Mouse (Mus musculus) kidney, embryonic 14.5 days (tissue): ENCODE data around the gene Pars2. TPM values are rescaled to one million over a fixed set of nuclear protein-coding genes. Genes with fewer than 3 reads are reported as not detected.

Source experiments
- ATAC-seq: fragments of 200-750 bp; cut with Nextera tagmentation; 2 replicates; pipeline ENCODE4 v1.8.0; 2017; ENCODE audit warnings: moderate number of reproducible peaks, mild to moderate bottlenecking, moderate TSS enrichment, moderate library complexity; ENCODE audit not compliant: low FRiP score, low TSS enrichment
- H3K27ac ChIP-seq: fragments of 300-500 bp; sonication (generic); 2 replicates; pipeline ENCODE4 v1.5.1; 2014; ENCODE audit warnings: low read depth, mild to moderate bottlenecking, low read length, moderate library complexity, mixed read lengths
- H3K27me3 ChIP-seq: fragments of 300-500 bp; sonication (generic); 2 replicates; pipeline ENCODE4 v1.6.1; 2014; ENCODE audit warnings: mild to moderate bottlenecking, low read length; ENCODE audit not compliant: control insufficient read depth, insufficient read depth
- H3K36me3 ChIP-seq: fragments of 300-500 bp; sonication (generic); 2 replicates; pipeline ENCODE4 v1.6.1; 2014; ENCODE audit warnings: low read length, mixed read lengths; ENCODE audit not compliant: control insufficient read depth, insufficient read depth
- H3K4me1 ChIP-seq: fragments of 300-500 bp; sonication (generic); 2 replicates; pipeline ENCODE4 v1.6.1; 2014; ENCODE audit warnings: low read length, mixed read lengths; ENCODE audit not compliant: control insufficient read depth, insufficient read depth
- H3K4me2 ChIP-seq: fragments of 300-500 bp; sonication (generic); replicated peaks from 2 replicates; pipeline ENCODE4 v1.6.1; 2014; ENCODE audit warnings: low read depth, mild to moderate bottlenecking, low read length
- H3K4me3 ChIP-seq: fragments of 300-500 bp; sonication (generic); 2 replicates; pipeline ENCODE4 v1.5.1; 2014; ENCODE audit warnings: mild to moderate bottlenecking, low read length
- H3K9ac ChIP-seq: fragments of 300-500 bp; sonication (generic); 2 replicates; pipeline ENCODE4 v1.6.1; 2014; ENCODE audit warnings: low read depth, mild to moderate bottlenecking, low read length, moderate library complexity
- H3K9me3 ChIP-seq: fragments of 300-500 bp; sonication (generic); 2 replicates; pipeline ENCODE4 v1.6.1; 2016; ENCODE audit warnings: low read length; ENCODE audit not compliant: control insufficient read depth
- WGBS: fragments of 180-500 bp; shearing (Covaris S2); extraction: QIAGEN DNeasy Blood & Tissue Kit; methylation state at CpG from one replicate; pipeline ENCODE4 v1.1.7; 2014; 5-methylcytosine and 5-hydroxymethylcytosine counted together
- polyA plus RNA-seq: library from polyadenylated mRNA; unstranded; fragments of >200 nt; fragmentation: Nextera tagmentation; extraction: Ambion mirVana; gene quantifications from 2 replicates; pipeline ENCODE4 v1.2.1, GENCODE M21; 2014

Pars2 gene
- polyA plus RNA-seq, 1 experiment from 2014 or later: 14.0 TPM

DNA sequence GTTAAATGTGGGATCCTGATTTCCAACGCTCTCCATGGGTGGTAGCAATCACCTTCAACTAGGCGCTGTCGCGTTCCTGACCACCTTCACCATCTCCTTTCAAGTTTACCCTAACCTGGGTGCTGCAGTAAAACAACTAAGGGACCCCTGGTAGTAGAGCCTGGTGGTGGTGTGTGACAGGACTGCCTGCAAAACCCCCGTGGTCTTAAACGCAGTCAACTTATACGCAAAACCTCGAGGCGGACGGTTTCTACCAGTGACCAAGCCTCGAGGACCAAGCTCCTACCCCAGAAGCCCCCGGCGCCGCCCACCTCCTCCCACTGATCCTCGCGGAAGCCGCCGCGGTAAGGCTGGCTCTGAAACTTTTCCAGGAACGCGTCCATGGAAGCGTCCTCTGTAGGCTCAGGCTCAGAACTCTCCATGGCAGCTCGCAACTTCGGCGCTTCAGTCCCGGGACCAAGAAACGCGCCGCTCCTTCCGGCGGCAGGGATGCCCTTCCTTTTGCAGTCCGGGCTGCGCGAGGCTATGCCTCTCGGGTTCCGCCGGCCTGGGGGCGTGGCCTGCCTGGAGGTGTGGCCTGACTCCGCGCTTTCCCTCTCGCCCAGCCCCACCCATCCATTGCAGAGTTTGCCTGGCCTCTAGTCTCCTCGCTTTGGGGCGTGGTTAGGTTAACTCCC, 27.7 kb downstream of the Pars2 start, which contains the start of gene Ttc4:
Gene Ttc4 (minus strand): TSS at position 503 of the 677 bp plus-strand sequence.
- under 1% methylated on average over 43 of the region's 43 CpGs for WGBS
- Histone ChIP-seq H3K9ac (peak within 1 kb of the TSS; percentile 68), H3K4me3 (peak within 1 kb of the TSS; percentile 76), H3K36me3 (peaks cover 30% of the 10 kb centered on the region), H3K4me2 (peak within 1 kb of the TSS; percentile 57), H3K9me3 (no peaks in the 10 kb centered on the region), H3K27me3 (no peaks in the 10 kb centered on the region), H3K27ac (no peak within 1 kb of the TSS), H3K4me1 (peaks cover 4% of the 10 kb centered on the region)
- ATAC-seq: peak; percentile 97

DNA sequence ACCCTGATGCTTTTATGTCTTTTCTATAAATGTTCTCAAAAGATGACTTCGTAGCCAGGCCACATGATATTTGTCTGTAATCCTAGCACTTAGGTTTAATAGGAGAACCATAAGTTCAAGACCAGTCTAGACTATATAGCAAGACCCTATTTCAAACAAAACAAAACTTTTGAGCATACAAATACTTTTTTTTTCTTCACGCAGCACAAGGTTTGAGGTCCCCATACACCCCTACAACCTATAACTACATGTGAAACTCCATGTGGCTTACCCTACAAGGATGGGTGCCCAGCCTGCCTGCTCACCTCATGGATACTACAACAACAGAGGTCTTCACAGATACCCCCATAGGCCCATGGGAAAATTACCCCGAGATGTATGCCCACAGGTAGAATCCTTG, 28.3 kb downstream of the Pars2 start:
- no peaks in the 10 kb centered on the region for H3K27me3 ChIP-seq
- peaks cover 25% of the 10 kb centered on the region for H3K36me3 ChIP-seq
- no peak overlapping the region for H3K4me3 ChIP-seq
- H3K4me2 ChIP-seq: no peak overlapping the region
- H3K9ac ChIP-seq: no peak overlapping the region
- no peak overlapping the region for H3K27ac ChIP-seq
- peaks cover 4% of the 10 kb centered on the region for H3K4me1 ChIP-seq
- peak; percentile 44 for ATAC-seq
- H3K9me3 ChIP-seq: no peaks in the 10 kb centered on the region
- 40% methylated on average over 3 of the region's 3 CpGs for WGBS

DNA sequence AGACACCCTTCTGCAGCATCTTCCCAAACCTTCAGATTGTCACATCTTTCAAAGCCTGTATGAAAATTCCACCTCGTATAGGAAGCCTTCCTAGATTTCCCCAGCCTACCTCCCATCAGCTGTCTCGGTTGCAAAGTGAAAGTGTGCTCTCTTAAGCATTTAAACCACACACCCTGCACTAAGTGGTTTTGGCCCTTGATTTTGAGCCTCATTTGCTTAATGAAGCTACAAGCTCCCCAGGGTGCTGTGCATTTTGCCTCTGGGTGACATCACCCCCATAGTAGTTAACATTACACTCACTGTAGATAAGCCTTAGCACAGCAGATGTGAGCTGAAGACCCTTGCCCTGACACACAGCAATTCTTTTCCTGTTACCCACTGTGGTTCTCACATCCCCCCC, 30.1 kb downstream of the Pars2 start:
- no peak overlapping the region for H3K4me2 ChIP-seq
- WGBS: 62% methylated on average over 2 of the region's 2 CpGs
- H3K9ac ChIP-seq: no peak overlapping the region
- no peaks in the 10 kb centered on the region for H3K9me3 ChIP-seq
- H3K27me3 ChIP-seq: no peaks in the 10 kb centered on the region
- ATAC-seq: no peak
- peaks cover 4% of the 10 kb centered on the region for H3K4me1 ChIP-seq
- H3K4me3 ChIP-seq: no peak overlapping the region
- H3K27ac ChIP-seq: no peak overlapping the region
- H3K36me3 ChIP-seq: peaks cover 12% of the 10 kb centered on the region

DNA sequence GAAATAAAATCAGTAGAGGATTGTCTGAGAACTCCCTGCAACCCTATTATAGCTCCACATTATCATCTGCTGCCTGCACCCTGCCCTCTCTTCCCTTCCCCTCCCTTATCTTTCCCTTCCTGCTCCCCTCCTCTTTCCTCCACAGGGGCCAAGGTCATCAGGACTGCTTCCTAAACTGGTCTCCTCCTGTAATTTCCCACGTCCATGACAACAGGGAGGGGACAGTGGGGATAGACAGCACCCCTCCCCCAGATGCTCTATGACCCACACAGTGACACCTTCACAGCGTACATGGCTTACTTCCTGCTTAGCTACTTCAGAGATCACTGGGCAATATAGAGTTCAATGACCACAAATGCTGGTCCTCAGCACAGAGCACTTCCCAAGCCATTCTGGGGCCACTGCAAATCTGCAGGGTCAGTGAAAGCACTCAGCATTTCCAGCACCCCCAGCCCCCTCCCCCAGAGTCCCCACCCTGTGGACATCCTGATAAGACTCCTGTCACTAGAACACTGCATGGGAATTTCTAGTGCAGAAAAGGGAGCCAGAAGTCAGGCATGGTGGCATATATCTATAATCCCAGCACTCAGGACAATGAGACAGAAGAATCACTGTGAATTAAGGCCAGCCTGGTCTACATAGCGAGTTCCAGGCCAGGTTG, 37.9 kb downstream of the Pars2 start:
- no peaks in the 10 kb centered on the region for H3K36me3 ChIP-seq
- ATAC-seq: peak; percentile 20; the same call in 1 of the 2 replicates
- no peaks in the 10 kb centered on the region for H3K4me1 ChIP-seq
- 38% methylated on average over 3 of the region's 3 CpGs for whole genome bisulfite sequencing
- no peak overlapping the region for H3K4me3 ChIP-seq
- H3K4me2 ChIP-seq: no peak overlapping the region
- no peak overlapping the region for H3K27ac ChIP-seq
- H3K27me3 ChIP-seq: no peaks in the 10 kb centered on the region
- no peaks in the 10 kb centered on the region for H3K9me3 ChIP-seq
- no peak overlapping the region for H3K9ac ChIP-seq

DNA sequence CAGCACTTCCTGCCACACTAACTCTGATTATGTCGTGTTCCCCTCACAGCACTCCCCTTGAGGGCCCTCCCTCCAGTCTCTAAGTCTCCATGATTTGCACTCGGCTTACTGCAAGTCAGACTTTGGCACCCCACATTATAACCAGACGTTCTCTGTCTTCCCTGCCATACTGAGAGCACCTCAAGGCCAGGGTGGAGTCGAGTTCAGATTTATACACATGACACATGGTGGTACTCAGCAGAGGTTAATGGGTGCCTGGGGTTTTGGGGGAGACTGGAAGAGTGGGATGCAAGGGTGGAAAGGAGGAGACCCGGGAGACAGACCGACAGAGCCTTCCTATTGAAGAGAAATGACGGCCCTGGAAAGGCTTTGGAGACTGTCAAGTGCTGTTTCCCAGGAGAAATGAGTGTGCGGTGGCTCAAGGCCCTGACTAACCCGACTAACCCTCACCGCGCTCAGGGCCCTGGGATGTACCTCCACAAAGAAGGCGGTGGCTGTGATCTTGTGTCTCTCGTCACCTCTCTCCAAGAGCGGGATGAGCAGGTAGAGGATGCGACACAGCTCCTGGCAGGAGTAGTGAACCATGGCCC, 43.1 kb downstream of the Pars2 start:
- Histone ChIP-seq H3K4me3 (no peak overlapping the region), H3K27me3 (no peaks in the 10 kb centered on the region), H3K9ac (no peak overlapping the region), H3K4me2 (no peak overlapping the region), H3K27ac (no peak overlapping the region), H3K36me3 (no peaks in the 10 kb centered on the region), H3K4me1 (no peaks in the 10 kb centered on the region), H3K9me3 (no peaks in the 10 kb centered on the region)
- ATAC-seq: no peak
- 82% methylated on average over 15 of the region's 15 CpGs for WGBS

DNA sequence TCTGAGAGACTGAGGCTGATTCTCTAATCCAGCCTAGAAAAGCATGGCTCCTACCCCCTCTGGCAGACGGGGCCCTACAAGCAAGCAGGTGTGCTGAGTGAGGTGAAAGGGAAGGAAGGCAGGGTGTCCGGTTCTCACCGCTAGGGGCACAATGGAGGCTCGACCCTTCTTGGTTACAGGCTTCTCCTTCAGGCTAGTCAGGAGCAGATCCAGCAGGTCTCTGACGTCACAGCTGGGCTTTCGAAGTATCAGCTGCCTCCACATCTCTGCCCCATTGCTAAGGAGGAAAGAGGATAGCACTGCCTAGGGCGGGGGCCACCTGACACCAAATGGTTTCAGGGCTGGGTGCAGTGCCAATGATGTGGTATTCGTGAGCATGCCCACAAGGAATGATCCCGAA, 49.1 kb downstream of the Pars2 start:
- 20% methylated on average over 9 of the region's 9 CpGs for WGBS
- H3K9me3 ChIP-seq: no peaks in the 10 kb centered on the region
- H3K4me1 ChIP-seq: 0 out of 2 replicates have a peak, but pooled peaks cover 2% of the 10 kb centered on the region
- H3K27me3 ChIP-seq: no peaks in the 10 kb centered on the region
- ATAC-seq: peak; percentile 63
- no peak overlapping the region for H3K4me2 ChIP-seq
- H3K27ac ChIP-seq: no peak overlapping the region
- H3K9ac ChIP-seq: no peak overlapping the region
- H3K4me3 ChIP-seq: no peak overlapping the region
- no peaks in the 10 kb centered on the region for H3K36me3 ChIP-seq

DNA sequence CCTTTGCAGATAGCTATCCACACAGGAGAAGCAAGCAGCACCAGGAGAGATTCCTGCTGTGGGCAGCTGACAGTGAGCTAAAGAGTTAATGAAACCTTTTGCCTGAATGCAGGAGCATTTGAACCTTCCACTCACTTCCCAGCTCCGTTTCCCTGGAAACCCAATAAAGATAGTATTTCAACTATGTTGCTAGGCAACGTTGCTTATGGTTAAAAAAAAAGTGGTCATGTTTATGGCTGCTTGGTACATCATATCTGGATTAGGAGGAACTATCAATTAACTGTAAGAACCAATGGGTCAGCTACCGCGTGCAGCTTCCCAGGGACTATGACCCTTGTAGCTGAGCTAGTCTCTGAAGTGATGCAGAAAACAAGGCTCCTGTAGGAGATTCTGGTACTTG, 49.9 kb downstream of the Pars2 start:
- Histone ChIP-seq H3K36me3 (no peaks in the 10 kb centered on the region), H3K27me3 (no peaks in the 10 kb centered on the region), H3K9me3 (no peaks in the 10 kb centered on the region), H3K4me3 (no peak overlapping the region), H3K9ac (no peak overlapping the region), H3K27ac (no peak overlapping the region), H3K4me2 (no peak overlapping the region), H3K4me1 (0 out of 2 replicates have a peak, but pooled peaks cover 2% of the 10 kb centered on the region)
- WGBS: 33% methylated on average over 4 of the region's 4 CpGs
- ATAC-seq: no peak

DNA sequence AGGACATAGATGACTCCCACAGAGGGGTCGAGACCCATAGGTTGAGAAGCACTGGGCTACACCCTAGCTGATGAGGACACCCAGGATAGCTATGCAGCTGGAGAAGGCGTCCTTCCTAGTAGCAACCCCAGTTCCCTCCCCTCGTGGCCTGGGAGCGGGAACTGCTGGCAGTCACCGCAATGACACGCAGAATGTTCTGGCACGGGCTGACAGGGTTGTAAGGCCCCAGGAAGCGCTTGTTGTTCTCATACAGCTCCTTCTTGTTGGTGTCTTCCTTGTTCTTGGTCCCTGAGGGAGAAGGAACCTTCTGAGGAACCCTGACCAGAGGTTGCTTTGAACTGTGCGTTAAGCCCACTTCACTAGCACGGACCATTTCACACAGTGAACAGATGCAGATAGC, 53.1 kb downstream of the Pars2 start:
- Histone ChIP-seq H3K27me3 (no peaks in the 10 kb centered on the region), H3K4me1 (0 out of 2 replicates have a peak, but pooled peaks cover 2% of the 10 kb centered on the region), H3K9ac (no peak overlapping the region), H3K36me3 (no peaks in the 10 kb centered on the region), H3K4me2 (no peak overlapping the region), H3K27ac (no peak overlapping the region), H3K9me3 (no peaks in the 10 kb centered on the region), H3K4me3 (no peak overlapping the region)
- no peak for ATAC-seq
- whole genome bisulfite sequencing: 82% methylated on average over 10 of the region's 10 CpGs

DNA sequence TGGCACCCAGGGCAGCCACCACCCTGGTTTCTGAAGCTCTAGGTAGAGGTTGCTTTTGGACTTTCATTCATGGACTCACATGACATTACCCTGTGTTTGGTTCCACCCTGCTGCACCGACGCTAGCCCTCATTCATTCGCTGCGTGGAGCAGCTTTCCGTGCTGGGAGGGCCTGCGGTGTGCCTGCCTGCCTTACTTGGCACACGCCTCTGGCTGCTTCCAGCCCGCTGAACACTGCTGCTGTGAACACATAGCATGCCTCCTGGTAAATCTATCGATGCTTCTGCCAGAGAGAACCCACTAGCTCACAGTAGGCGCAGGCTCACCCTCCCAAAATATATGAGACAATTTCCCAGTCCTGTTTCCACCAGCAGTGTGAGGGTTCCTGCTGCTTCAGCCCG, 53.5 kb downstream of the Pars2 start:
- Histone ChIP-seq H3K4me1 (0 out of 2 replicates have a peak, but pooled peaks cover 2% of the 10 kb centered on the region), H3K9ac (no peak overlapping the region), H3K27me3 (no peaks in the 10 kb centered on the region), H3K27ac (no peak overlapping the region), H3K36me3 (no peaks in the 10 kb centered on the region), H3K4me2 (no peak overlapping the region), H3K4me3 (no peak overlapping the region), H3K9me3 (no peaks in the 10 kb centered on the region)
- ATAC-seq: no peak
- WGBS: 67% methylated on average over 11 of the region's 11 CpGs
